Mouse (Mus musculus) layer of hippocampus, adult 8-10 months (tissue): ENCODE measurements at regions not wholly inside any gene's neighbourhood (a gene's known extent, or its start where the extent isn't known, plus 50 kb on each side); places are given as distances from the start of the nearest gene placed in this dataset.
"Not testable (repeated sequence)": the region's sequence is repeated elsewhere in the genome, so short reads cannot be mapped to it uniquely, and the experiment has no call there.

Experiments used
- DNase-seq, 2 experiments: peaks; one replicate each; pipeline ENCODE4 v3.0.0; 2022; ENCODE audit warnings: low spot score in 2 of 2

DNA sequence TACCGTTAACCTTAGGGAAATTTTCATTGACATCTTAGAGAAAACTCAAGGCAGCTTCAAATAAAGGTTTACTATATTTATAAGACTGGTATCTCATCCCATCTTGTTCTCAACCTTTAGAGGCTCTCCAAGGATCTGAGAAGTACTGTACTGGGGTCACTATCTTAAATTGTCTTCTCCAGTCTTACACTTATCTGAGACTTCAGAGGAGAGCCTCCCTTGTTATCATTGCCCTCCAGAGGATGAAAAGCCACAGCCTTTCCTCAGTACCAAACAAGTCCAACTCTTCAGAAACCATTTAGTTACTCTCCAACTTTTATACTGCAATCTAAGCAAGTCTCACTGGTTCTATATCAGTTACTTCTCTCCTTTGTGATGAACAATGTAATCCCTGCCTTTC lies 376.3 kb downstream of the Fbxo8 start:
- no peak for DNase-seq

DNA sequence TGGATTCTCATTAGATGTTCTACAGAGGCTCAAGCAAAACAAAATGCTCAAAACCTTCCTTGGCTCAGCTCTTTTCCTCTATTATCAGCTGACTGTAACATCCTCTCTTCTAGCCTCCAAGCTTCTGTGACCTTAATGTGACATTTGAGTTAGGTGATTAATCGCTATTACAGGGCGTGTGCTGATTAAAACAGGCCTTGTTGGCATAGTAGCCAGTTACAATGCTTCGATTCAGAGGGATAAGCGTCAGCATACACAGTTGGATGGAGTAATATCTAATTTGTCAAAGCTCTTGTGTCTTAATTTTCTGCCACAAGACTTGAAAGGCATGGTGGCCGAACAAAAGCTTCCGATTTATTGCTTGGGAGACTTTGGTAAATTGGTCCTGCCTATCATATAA lies 378.2 kb downstream of the Fbxo8 start:
- no peak for DNase-seq

DNA sequence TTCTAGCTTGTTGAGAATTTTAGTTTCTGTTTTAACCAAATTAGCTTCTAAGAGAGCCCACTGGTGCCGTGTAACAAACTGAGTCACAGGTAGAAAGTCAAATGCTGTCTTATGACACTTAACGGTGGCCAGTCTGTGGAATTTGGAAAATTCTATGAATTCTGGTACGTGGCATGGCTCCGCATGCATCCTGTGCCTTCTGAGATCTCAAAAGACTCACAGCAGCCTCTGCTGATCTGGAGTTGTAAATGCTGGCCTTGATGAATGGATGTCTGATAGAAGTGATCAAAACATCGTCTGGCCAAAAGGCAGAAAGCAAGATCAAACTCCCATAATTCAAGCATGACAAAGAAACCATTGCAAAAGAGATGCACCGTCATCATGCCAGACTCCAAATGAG lies 381.5 kb downstream of the Fbxo8 start:
- no peak for DNase-seq

DNA sequence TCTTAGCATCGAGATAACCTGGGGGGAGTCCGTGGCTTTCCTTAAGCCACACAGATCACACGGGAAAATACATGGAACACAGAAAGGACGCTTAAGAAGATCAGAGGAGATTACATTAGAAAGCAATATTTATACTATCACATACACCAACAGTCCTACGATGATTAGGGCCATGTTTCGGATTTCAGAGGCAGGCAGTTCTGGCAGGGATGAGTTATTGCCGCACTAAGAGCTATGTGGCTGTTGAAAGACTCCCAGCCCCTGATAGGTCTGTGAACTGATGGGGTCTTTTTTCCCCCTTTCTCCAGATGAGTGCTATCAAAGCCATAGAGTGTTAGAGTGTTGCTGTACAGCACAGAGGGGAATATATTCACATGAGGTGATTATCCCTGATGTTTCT lies 358.6 kb upstream of the Hand2 start:
- DNase-seq, result no peak

DNA sequence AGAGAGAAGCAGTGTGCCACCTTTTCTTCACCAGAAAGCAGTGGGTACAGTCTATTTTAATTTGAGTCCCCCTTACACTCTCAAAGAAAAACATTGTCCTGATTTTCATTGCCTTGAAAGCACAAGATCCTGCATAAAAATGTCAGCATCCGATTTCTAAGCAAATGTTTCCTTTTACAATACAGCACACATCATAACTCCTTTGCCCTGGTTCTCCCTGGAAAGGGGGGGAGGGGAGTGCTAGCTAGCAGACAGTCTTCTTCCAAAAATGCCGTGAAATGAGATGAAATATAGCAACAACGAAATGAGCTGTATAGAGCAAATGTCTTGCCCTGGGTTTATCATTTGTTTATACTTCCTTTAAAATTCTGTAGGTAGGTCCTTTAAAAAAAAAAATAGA lies 350.5 kb upstream of the Hand2 start:
- no peak for DNase-seq

DNA sequence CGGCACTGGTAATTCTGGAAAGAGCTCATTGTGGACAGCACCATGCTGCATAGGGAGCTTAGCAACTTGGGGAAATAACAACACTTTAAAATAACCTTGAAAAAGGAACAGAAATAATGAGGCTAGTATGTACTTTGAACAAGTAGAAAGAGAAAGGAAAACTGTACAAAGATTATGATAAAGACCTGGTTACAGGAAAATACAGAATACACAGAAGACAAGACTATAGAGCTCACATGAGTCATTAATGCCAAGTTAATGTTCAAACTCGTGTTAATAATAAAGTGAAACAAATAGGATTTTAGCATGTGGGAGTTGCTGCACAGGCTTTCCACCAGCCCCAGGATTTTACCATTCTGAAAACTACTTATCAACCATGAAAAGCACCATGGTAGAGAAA lies 341.8 kb upstream of the Hand2 start:
- no peak for DNase-seq

DNA sequence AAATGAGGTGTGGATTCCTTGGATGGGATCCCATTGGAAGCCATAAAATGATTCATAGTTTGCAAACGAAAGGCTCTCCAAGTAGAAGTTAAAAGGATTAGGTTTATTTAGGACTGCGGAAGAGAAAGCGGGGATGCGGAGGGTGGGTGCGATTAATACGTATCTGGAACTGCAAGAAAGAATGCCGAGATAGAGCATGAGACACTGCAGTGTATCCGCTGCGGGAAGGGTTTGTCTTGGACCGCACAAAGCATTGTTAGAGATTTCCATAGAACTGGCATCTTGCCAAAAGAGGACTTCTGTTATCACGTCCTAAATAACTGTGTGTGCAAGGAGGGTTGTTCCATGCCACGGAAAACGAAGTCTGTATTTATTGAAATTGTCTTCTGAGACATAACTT lies 341.4 kb upstream of the Hand2 start:
- no peak for DNase-seq

DNA sequence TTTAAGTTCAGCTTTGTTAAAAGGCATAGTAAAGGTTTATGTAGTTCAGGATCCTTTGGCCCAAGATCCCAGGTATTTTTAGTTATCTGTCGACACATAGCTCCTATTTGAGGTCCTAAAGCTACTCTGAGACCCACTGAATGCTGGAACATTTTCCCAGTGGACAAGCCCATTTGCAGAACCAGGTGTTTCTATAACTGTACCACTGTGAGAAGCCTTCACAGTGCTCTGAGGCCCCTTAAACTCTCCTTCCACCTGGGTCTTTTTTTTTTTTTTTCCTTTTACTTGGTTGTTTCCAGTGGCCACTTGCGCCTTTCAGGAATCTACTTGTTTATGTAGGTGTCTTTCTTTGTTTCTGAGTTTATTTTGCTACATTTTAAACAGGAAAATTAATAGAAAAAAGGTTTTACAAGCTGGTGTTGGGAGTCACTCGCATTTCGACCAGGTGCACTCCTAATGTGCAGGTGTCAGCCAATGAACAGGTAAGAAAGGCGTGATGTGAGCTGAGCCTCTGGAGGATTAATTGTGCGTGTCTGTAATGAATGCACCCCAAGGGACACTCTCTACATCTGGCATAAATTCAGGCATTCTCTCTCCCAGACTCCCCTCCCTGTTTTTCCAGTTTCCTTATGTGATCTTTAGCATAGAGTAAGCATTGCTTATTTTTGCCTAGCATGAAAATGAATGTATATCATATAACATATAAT lies 310.3 kb upstream of the Hand2 start:
- DNase-seq, result no peak

DNA sequence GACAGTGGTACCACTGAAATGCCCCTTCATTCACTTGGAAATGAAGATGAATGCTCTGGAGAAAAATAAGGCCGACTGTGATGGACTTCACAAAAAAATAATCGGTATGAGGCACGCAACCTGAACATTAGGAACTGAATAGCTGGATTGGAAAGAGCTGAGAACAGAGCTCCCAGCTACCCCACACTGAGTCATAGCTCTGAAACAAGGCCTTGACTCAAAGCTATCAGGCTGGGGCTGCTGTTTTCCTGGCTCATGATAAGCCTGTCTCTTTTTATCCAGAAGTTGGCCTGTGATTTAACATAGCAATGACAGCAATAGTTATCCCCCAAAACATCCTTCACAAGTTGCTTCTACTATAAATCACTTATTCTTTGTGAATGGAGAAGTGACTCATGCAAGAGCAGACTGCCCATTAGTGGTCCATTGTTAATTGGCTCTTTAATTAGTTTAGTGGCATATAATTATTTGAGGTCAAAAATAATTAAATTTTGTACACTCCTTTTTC lies 306.9 kb upstream of the Hand2 start:
- peak in 1 of 2 experiments; percentile 5 for DNase-seq

DNA sequence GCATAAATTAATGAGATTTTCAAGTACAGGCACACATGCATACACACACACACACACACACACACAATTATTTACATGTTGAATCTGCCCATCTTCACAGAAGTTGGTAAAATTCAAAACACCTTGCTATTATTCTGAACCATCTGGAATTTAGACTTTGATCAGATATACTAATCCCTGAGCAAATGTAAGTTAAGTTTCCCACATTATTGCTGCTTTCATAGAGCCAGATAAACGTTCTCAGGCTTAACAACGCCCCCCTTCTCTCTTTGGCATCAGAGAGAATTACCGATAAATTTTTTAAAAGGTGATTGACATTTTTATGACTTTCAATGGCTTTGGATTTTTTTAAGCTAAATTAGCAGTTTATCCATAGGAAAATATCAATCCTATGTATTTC lies 304.5 kb upstream of the Hand2 start:
- DNase-seq, result no peak

DNA sequence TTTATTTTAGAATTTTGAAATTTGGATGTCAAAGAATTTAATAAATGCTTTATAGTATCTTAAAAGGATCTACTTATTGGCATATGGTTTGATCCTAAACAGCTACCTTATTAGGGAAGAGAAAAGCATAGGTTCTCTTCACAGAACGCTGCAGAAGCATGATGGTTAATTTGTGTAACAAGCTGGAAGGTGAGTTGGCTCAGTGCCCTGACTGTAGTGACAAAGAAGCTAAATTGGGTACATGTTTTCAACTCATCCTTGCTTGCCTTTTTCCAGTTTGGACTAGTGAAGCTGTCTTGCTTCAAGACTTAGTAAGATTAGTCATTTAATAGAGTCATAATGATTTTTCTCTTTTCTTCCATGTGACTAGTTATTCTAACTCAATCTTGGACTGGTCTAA lies 292.7 kb upstream of the Hand2 start:
- DNase-seq, result not testable (repeated sequence)

DNA sequence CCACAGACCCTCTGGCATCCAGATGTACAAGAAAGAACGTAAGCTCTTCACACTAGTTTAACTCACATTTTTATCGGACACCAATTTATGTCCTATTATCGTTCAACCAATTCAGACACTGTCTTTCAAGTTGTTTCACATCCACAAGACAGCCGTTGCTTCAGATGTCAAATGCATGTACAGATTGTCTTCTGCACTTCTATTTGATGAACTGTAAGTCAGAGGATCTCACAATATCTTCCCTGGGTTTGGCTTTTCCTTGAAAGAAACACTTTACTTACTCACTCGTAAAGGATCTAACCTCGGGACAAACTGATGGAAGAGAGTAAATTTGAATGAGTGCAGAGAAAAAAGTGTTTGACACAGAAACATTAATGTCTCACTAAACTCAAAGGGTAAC lies 272.3 kb upstream of the Hand2 start:
- no peak for DNase-seq

DNA sequence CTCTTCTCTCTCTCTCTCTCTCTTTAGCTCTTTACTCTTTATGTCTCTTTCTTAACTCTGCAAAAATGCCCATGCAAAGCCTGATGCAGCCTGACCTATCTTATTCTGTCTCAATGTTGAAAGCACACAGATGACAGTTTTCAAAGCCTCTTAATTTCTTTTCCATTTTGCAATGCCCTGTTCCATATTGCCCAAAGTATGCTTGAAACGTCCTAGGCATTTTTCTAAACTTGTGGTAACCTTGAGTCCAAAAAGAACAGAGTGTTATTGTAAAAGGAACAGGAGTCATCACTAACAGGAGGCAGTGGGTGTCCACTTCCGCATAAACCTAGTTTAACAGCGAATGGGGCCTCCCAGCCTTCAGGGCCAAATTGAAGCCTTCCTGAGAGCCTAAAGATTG lies 271.9 kb upstream of the Hand2 start:
- DNase-seq, result no peak

DNA sequence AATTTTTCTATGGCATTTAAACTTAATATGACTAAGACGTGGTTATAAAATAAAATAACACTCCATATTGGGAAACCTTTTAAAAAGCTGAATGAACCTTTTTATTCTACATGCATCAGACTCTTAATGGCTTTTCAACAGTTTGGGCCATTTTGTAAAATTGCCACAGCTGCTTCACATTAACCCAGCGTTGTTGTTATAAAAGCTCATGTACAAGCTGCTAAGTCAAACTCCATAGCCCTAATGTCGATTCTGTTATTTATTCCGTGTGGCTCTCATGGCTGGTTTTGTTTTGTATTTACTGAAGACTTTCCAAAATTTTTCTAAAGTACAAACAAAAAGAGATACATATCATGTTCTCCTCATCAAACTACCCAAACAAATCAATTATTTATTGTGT lies 268.1 kb upstream of the Hand2 start:
- no peak for DNase-seq

DNA sequence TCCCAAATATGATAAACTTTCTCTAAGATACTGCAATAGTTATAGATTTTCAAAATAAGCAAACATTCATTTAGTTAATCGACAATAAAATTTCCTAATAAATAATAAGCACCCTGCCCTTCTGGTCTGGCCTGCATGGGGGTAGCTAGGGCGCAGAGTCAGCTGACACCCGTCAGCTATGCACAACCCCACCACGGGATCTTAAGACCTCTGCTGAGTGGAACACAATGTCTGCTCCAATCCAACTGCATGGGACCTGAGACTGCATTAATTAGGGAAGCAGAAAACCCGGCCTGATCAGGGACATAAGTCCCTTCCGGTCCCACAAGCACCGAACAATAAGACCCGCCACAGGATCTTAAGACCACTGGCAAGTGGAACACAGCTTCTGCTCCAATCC lies 243.8 kb upstream of the Hand2 start:
- no peak for DNase-seq

DNA sequence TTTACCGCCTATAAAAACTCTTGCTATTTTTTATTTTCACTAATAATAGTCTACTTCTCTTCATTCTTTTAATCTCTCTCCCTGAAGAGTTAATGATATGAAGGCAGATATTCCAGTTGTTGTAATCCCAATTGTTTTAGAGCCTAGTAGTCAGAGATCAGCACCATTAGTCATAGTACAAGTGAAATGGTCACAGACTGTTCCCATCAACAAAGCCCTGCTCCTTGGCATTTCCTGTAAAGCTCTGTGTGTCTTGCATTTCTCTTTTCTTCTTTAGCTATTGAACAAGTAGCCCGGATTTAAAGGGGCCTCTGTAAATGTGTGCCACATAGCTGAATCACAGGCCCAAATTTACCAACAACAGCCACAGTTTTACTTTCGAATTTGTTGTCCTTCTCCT lies 234.0 kb upstream of the Hand2 start:
- no peak for DNase-seq

DNA sequence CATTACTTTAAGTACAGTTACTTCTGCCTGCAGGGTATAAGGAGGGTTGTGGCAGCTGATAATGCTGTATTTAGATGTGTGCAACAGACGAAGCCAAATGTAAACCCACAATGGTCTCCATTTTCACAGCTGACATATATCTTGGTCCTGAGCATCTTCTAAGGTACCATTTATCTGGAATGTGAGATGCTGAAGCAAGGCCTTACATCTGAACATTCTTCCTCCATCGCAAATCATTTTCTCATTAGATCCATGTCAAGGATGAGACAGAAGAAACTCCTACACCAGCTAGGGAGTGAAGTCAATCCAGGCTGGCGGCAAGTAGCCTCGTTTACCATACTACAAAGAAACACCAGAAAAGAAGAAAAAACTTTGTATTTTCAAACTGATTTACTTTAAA lies 228.4 kb upstream of the Hand2 start:
- DNase-seq, result no peak

DNA sequence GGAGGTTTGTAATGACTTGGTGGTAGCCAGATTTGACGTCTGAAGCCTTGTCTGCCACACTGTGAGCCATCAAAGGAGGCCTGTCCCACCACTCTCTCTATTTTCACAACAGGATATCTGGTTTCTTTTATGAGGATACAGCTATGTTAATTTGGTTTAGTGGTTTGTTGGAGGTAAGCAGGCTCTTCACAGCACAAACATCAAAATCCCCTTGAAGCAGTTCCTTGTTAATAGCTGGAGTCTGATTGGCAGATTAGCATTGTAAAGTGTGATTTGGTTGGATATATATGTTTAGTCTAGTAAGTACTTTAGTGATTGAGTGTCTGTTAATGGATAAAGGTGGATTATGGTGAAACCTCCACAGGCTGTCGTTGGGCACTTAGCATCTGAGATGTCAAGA lies 225.6 kb upstream of the Hand2 start:
- no peak for DNase-seq

DNA sequence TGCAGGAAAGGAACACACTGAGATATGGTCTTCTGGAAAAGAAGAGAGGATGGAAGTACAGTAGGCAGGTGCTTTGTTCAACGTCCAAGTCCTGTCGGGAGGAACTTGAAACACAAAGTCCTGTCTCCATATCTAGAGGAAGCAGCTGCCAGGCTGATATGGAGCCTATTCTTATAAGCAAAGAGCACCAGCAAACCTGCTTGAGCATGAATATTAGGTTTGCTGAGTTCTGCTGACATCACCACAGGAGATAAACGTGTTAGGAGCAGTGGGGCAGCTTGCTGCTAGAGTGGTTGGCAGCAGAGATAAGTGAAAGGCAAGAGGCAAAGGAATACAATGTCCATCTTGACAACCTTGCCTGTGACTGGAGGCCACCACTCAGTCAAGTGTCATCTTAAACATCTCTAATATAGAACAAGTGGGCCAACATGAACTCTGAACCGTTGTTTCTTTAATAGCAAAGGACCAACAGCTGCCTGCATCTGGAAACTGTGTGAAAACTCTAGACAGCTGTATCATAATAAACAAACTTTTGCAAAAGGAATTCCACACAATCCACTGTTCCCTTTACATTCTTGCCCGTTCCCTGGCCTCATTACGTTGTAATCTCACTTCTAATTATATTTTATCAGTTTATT lies 209.9 kb upstream of the Hand2 start:
- DNase-seq, result not testable (repeated sequence)

DNA sequence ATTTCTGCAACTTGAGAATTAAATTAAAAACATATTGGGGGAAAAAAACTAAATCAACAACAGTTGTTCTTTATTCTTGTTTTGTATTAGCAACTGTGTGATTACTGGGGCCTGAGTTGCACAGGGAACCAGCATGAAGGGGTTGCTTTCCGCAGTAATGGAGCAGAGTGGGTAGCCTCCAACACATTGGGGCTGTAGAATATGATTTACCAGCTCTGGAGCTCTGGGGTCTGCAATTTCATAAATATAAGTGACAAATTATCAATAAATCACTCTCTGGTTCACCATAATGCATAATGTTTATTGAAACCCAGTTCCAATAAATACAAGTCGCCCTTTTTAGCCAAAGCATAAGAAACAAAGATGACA lies 209.4 kb upstream of the Hand2 start:
- DNase-seq, result no peak

DNA sequence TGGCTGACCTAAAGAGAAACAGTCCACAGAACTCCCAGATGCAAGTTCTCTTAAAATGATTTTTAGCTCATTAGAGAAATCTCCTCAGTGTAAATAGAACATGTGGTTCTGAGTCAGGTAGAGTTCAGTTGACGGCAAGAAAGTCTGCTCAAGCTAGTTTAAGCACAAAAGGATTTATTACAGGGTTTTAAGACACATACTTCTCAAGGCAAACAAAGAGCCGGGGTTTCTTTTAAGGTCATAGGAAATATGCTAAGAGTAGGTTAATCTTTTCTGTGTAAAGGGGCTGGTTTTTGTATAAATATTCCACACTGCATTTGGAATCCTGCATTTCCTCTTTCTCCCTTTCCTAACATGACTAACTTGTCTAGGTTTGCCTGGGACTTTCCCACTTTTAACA lies 206.9 kb upstream of the Hand2 start:
- DNase-seq, result no peak

DNA sequence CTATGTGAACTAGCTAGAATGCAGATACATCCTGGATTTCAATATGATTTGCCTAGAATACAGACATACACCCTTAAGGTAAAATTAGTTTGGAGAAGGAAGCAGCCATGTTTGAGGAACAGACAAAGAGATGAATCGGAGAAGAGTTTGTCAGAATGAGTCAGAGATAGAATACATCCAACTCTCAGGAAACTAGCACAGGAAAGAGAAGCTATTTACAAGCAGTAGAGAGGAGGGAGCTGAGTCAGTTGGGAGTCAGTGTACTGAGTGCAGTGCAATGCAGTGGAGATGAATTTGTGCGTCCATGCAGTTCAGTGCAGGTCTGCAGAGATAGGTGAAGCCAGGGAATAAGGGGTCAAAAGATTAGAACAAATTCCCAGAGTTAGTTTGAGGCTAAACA lies 205.5 kb upstream of the Hand2 start:
- no peak for DNase-seq

DNA sequence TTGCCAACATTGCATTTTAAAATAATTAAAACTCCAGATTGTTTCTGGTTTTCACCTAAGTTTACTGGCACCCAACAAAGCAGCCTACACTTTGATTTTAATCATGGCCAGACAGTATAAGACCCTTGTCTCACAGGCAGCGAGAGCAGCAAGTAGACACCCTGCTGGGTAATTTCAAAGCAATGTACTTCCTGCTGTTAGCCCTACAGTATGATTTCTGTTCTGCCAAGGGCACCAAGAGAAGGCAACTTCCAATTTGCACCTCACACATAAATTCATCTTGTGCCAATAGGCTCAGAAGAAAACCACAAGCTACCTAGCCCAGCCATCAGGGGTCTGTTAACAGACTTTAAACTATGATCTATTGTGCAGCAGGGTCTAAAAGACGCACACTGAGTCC lies 186.7 kb upstream of the Hand2 start:
- DNase-seq, result no peak

DNA sequence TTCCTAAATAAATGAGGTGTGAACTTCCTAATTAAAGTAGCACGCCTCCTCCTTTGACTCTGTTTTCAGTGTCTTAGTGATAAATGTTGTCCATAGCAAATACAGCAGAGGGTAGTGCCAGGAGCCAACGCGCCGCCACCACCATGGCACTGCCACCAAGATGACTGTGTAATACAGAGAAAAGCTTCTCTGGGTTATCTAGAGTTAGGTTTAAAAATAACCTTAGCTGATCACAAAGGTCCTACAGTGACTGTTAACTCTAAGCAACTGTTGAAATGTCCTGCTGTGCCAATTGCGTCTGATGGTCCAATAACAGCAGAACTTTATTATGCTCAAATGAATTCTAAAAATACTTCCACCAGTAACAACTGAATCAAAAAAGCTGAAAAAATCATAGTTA lies 186.1 kb upstream of the Hand2 start:
- no peak for DNase-seq
